Comparison of ENCODE assay signal across 22 mouse cellular contexts in the genomic region with DNA sequence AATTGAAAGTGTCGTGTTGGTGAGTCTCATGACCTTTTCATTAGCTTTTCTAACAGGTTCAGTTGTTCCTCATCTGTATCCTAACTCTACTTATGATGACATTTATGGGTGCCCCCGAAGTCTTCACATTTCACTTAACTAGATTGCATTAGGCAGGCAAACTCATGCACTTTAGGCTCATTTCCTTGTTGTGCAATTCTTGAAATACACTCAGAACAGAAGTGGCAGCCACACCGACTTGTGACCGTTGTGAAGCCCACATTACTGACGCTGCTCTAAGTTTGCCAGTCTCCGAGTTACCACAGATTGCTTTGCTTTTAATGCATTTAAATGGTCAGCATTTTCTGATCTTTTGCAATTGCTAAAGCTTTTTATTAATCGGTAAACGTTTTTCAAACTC.
"Had no signal": no experiment of that assay in that cellular context is flagged by ENCODE, and none has a peak within 500 bp of the region (broad histone marks: within the 10 kb centered on the region; RNA-seq: fewer than 3 reads in every experiment).

No protein-coding gene starts in this region.

- DNase-seq: kidney, adult 18-20 months; kidney, adult 9 months; kidney, postnatal 14 days; kidney, postnatal 4 days; left cerebral cortex, postnatal 4 days; liver, postnatal 0 days; right cerebral cortex, adult 18-20 months; right cerebral cortex, postnatal 14 days; right cerebral cortex, postnatal 4 days; thymus, postnatal 25 days had no signal

- H3K9me3 ChIP-seq: limb, embryonic 12.5 days; limb, embryonic 15.5 days; lung, embryonic 15.5 days; midbrain, embryonic 10.5 days; midbrain, embryonic 13.5 days; neural tube, embryonic 13.5 days; stomach, embryonic 15.5 days had no signal

- H3K9ac ChIP-seq: limb, embryonic 12.5 days; limb, embryonic 15.5 days; liver, embryonic 14.5 days; liver, postnatal 0 days; lung, embryonic 15.5 days; midbrain, embryonic 13.5 days; neural tube, embryonic 13.5 days; stomach, embryonic 15.5 days had no signal

- H3K36me3 ChIP-seq: limb, embryonic 12.5 days; limb, embryonic 15.5 days; lung, embryonic 15.5 days; midbrain, embryonic 10.5 days; midbrain, embryonic 13.5 days; neural tube, embryonic 13.5 days; stomach, embryonic 15.5 days had no signal

- H3K4me2 ChIP-seq: limb, embryonic 12.5 days; limb, embryonic 15.5 days; liver, embryonic 11.5 days; lung, embryonic 15.5 days; midbrain, embryonic 13.5 days; neural tube, embryonic 13.5 days; stomach, embryonic 15.5 days had no signal

- H3K27ac ChIP-seq: limb, embryonic 12.5 days; limb, embryonic 15.5 days; liver, embryonic 14.5 days; lung, embryonic 15.5 days; macrophage; midbrain, embryonic 10.5 days; midbrain, embryonic 13.5 days; neural tube, embryonic 13.5 days; stomach, embryonic 15.5 days had no signal

- ATAC-seq: liver, postnatal 0 days; midbrain, embryonic 13.5 days; midbrain, embryonic 16.5 days had no signal

- H3K4me3 ChIP-seq: limb, embryonic 12.5 days; limb, embryonic 15.5 days; lung, embryonic 15.5 days; midbrain, embryonic 10.5 days; midbrain, embryonic 13.5 days; myocyte; neural tube, embryonic 13.5 days; stomach, embryonic 15.5 days had no signal

- H3K27me3 ChIP-seq: limb, embryonic 12.5 days; limb, embryonic 15.5 days; lung, embryonic 15.5 days; midbrain, embryonic 13.5 days; neural tube, embryonic 13.5 days; stomach, embryonic 15.5 days had no signal

- H3K4me1 ChIP-seq: limb, embryonic 12.5 days; limb, embryonic 15.5 days; midbrain, embryonic 10.5 days; midbrain, embryonic 13.5 days; stomach, embryonic 15.5 days had no signal
